19 mouse cellular contexts compared by ENCODE assay signal in the genomic region with DNA sequence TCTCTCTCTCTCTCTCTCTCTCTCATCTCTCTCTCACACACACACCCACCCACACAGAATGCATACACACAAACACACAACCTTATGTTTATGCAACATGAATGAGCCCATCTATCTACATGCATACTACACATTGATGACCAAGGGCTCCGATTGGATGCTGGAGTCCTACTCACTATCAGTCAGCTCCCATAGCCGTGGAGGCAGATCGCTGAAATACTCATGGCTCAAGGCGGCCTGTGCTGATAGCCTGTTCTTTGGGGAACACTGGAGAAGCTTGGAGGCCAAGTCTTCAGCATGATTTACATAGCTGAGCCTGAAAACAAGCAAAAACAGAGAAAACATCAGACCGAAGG.
DNase-seq lines count a peak whose midpoint lies in the region; ATAC-seq and TF ChIP-seq lines count a peak whose summit lies in the region.
"Had no signal": no experiment of that assay in that cellular context is flagged by ENCODE, and none has a peak within 500 bp of the region (broad histone marks: within the 10 kb centered on the region; RNA-seq: fewer than 3 reads in every experiment).

No protein-coding gene starts in this region.

- H3K4me2 ChIP-seq in kidney, embryonic 15.5 days, result no peak overlapping the region
- no peak overlapping the region for H3K4me2 ChIP-seq in midbrain, embryonic 12.5 days (replicated peaks)
- no peak overlapping the region for H3K4me2 ChIP-seq in liver, embryonic 12.5 days
- H3K4me2 ChIP-seq: liver, embryonic 13.5 days had no signal

- H3K9me3 ChIP-seq in kidney, embryonic 15.5 days (replicated peaks), result no peaks in the 10 kb centered on the region
- no peaks in the 10 kb centered on the region for H3K9me3 ChIP-seq in embryonic facial prominence, embryonic 10.5 days
- H3K9me3 ChIP-seq in midbrain, embryonic 12.5 days, result no peaks in the 10 kb centered on the region
- H3K9me3 ChIP-seq in liver, embryonic 12.5 days (replicated peaks), result no peaks in the 10 kb centered on the region
- H3K9me3 ChIP-seq: heart, embryonic 10.5 days; liver, embryonic 13.5 days had no signal

- no peak overlapping the region for H3K4me3 ChIP-seq in kidney, embryonic 15.5 days (replicated peaks)
- H3K4me3 ChIP-seq in embryonic facial prominence, embryonic 10.5 days, result no peak overlapping the region
- no peak overlapping the region for H3K4me3 ChIP-seq in midbrain, embryonic 12.5 days
- no peak overlapping the region for H3K4me3 ChIP-seq in liver, embryonic 12.5 days
- H3K4me3 ChIP-seq: heart, embryonic 10.5 days; liver, embryonic 13.5 days had no signal

- no peak for TF ChIP-seq POLR2A in brain, embryonic 14.5 days (IDR thresholded peaks at IDR 0.05; ENCODE audit: borderline replicate concordance, extremely low read depth, insufficient read depth, insufficient read length, poor library complexity, severe bottlenecking)

- H3K4me1 ChIP-seq in kidney, embryonic 15.5 days, result peaks cover 5% of the 10 kb centered on the region; the same call in 1 of the 2 replicates
- peaks cover 40% of the 10 kb centered on the region for H3K4me1 ChIP-seq in embryonic facial prominence, embryonic 10.5 days
- peaks cover 5% of the 10 kb centered on the region for H3K4me1 ChIP-seq in midbrain, embryonic 12.5 days
- no peaks in the 10 kb centered on the region for H3K4me1 ChIP-seq in liver, embryonic 12.5 days
- H3K4me1 ChIP-seq: heart, embryonic 10.5 days; liver, embryonic 13.5 days had no signal

- peak overlapping the region; percentile 70 for H3K27ac ChIP-seq in kidney, embryonic 15.5 days
- H3K27ac ChIP-seq in embryonic facial prominence, embryonic 10.5 days (replicated peaks), result peak overlapping the region; percentile 67
- peak overlapping the region; percentile 58 for H3K27ac ChIP-seq in midbrain, embryonic 12.5 days (replicated peaks)
- no peak overlapping the region for H3K27ac ChIP-seq in liver, embryonic 12.5 days
- H3K27ac ChIP-seq: heart, embryonic 10.5 days; liver, embryonic 13.5 days; macrophage had no signal

- no peaks in the 10 kb centered on the region for H3K36me3 ChIP-seq in kidney, embryonic 15.5 days
- H3K36me3 ChIP-seq in embryonic facial prominence, embryonic 10.5 days (replicated peaks), result no peaks in the 10 kb centered on the region
- H3K36me3 ChIP-seq in midbrain, embryonic 12.5 days, result no peaks in the 10 kb centered on the region
- H3K36me3 ChIP-seq in liver, embryonic 12.5 days, result no peaks in the 10 kb centered on the region
- H3K36me3 ChIP-seq: heart, embryonic 10.5 days; liver, embryonic 13.5 days had no signal

- no peak for TF ChIP-seq CTCF in brain, embryonic 14.5 days (IDR thresholded peaks at IDR 0.05; ENCODE audit: borderline replicate concordance, extremely low read depth, insufficient read depth, insufficient read length)

- no peaks in the 10 kb centered on the region for H3K27me3 ChIP-seq in kidney, embryonic 15.5 days
- H3K27me3 ChIP-seq in embryonic facial prominence, embryonic 10.5 days (replicated peaks; ENCODE audit: low read depth, poor library complexity, severe bottlenecking), result no peaks in the 10 kb centered on the region
- no peaks in the 10 kb centered on the region for H3K27me3 ChIP-seq in midbrain, embryonic 12.5 days
- H3K27me3 ChIP-seq in liver, embryonic 12.5 days (replicated peaks), result no peaks in the 10 kb centered on the region
- H3K27me3 ChIP-seq: liver, embryonic 13.5 days had no signal

- no peak overlapping the region for H3K9ac ChIP-seq in kidney, embryonic 15.5 days
- H3K9ac ChIP-seq in midbrain, embryonic 12.5 days (replicated peaks), result no peak overlapping the region
- H3K9ac ChIP-seq in liver, embryonic 12.5 days, result no peak overlapping the region
- H3K9ac ChIP-seq: liver, embryonic 13.5 days had no signal

- DNase-seq in kidney, adult 8-10 months, result no peak
- DNase-seq in brain, embryonic 14.5 days (ENCODE audit: low read depth), result peak; percentile 48
- DNase-seq in embryonic facial prominence, embryonic 10.5 days (ENCODE audit: low spot score), result no peak
- no peak for DNase-seq in urinary bladder, postnatal 25 days (ENCODE audit: low spot score)
- DNase-seq: adrenal gland, postnatal 10 days; cerebellum, postnatal 25 days; gastrocnemius, postnatal 14 days; kidney, postnatal 25 days; liver, embryonic 13.5 days; retina, postnatal 1 day; thymus, postnatal 25 days had no signal

- 67% methylated on average over 5 of the region's 5 CpGs for WGBS in kidney, embryonic 15.5 days
- WGBS in embryonic facial prominence, embryonic 10.5 days, result 83% methylated on average over 5 of the region's 5 CpGs
- 80% methylated on average over 5 of the region's 5 CpGs for WGBS in midbrain, embryonic 12.5 days
- 71% methylated on average over 5 of the region's 5 CpGs for WGBS in liver, embryonic 12.5 days (ENCODE audit: insufficient replicate concordance)

- ATAC-seq in kidney, embryonic 15.5 days (replicated peaks; ENCODE audit: low FRiP score), result no peak
- no peak for ATAC-seq in midbrain, embryonic 12.5 days (ENCODE audit: low FRiP score, low read depth)
- no peak for ATAC-seq in liver, embryonic 12.5 days
- ATAC-seq: CD4-positive, CD25-positive, alpha-beta regulatory T cell, adult 4 months; forebrain, embryonic 14.5 days; intestine, embryonic 16.5 days had no signal
